Mouse (Mus musculus) lung, embryonic 14.5 days (tissue): Measurements from ENCODE around the gene Enox1. TPM values are rescaled to one million over a fixed set of nuclear protein-coding genes. Genes with fewer than 3 reads are reported as not detected.

Experiments
- ATAC-seq: fragments of 200-750 bp; cut with Nextera tagmentation; 2 replicates; pipeline ENCODE4 v1.8.0; 2017; ENCODE audit warnings: mild to moderate bottlenecking, moderate TSS enrichment, moderate library complexity; ENCODE audit not compliant: insufficient read depth
- DNase-seq: peaks from one replicate; pipeline ENCODE4 v3.0.0-alpha.2; 2015
- H3K27ac ChIP-seq: fragments of 300-500 bp; sonication (generic); 2 replicates; pipeline ENCODE4 v1.5.1; 2014; ENCODE audit warnings: low read depth, mild to moderate bottlenecking, moderate library complexity
- H3K27me3 ChIP-seq: fragments of 300-500 bp; sonication (generic); 2 replicates; pipeline ENCODE4 v1.6.1; 2014; ENCODE audit warnings: low read length, control low read depth; ENCODE audit not compliant: insufficient read depth
- H3K36me3 ChIP-seq: fragments of 300-500 bp; sonication (generic); 2 replicates; pipeline ENCODE4 v1.6.1; 2014; ENCODE audit warnings: control low read depth; ENCODE audit not compliant: insufficient read depth
- H3K4me1 ChIP-seq: fragments of 300-500 bp; sonication (generic); 2 replicates; pipeline ENCODE4 v1.6.1; 2014; ENCODE audit warnings: antibody characterized with exemption, control low read depth; ENCODE audit not compliant: insufficient read depth
- H3K4me2 ChIP-seq: fragments of 300-500 bp; sonication (generic); 2 replicates; pipeline ENCODE4 v1.6.1; 2014; ENCODE audit warnings: mild to moderate bottlenecking
- H3K4me3 ChIP-seq: fragments of 300-500 bp; sonication (generic); 2 replicates; pipeline ENCODE4 v1.5.1; 2014; ENCODE audit warnings: low read depth, low read length
- H3K9ac ChIP-seq: fragments of 300-500 bp; sonication (generic); 2 replicates; pipeline ENCODE4 v1.6.1; 2014
- H3K9me3 ChIP-seq: fragments of 300-500 bp; sonication (generic); 2 replicates; pipeline ENCODE4 v1.6.1; 2016; ENCODE audit warnings: low read depth, low read length, control low read depth
- CTCF ChIP-seq: IDR thresholded peaks from 2 replicates; pipeline ENCODE4 v1.5.1; 2016; ENCODE audit warnings: antibody characterized with exemption, low read depth
- WGBS: fragments of 180-500 bp; shearing (Covaris S2); extraction: QIAGEN DNeasy Blood & Tissue Kit; methylation state at CpG from one replicate; pipeline ENCODE4 v1.1.7; 2014; 5-methylcytosine and 5-hydroxymethylcytosine counted together
- polyA plus RNA-seq: library from polyadenylated mRNA; unstranded; fragments of >200 nt; fragmentation: Nextera tagmentation; extraction: Ambion mirVana; gene quantifications from 2 replicates; pipeline ENCODE4 v1.2.1, GENCODE M21; 2014

The Enox1 gene
- polyA plus RNA-seq, 1 experiment from 2014 or later, result 2.8 TPM

- no peak overlapping the region for H3K9ac ChIP-seq
- TF ChIP-seq CTCF, result no peak
- 42% methylated on average over 7 of the region's 7 CpGs for WGBS
- H3K4me2 ChIP-seq, result no peak overlapping the region
- H3K27me3 ChIP-seq, result no peaks in the 10 kb centered on the region
- no peaks in the 10 kb centered on the region for H3K4me1 ChIP-seq
- no peaks in the 10 kb centered on the region for H3K9me3 ChIP-seq
- DNase-seq (no peak), ATAC-seq (no peak)
- H3K4me3 ChIP-seq, result no peak overlapping the region
- no peaks in the 10 kb centered on the region for H3K36me3 ChIP-seq
- no peak overlapping the region for H3K27ac ChIP-seq
These were observed 505.7 kb downstream of the Enox1 start for GRCm38 (mm10) chr14:77662273-77662672.

GRCm38 (mm10) chr14:77662994-77663393 is 506.4 kb downstream of the Enox1 start:
- H3K27me3 ChIP-seq, result no peaks in the 10 kb centered on the region
- H3K9me3 ChIP-seq, result no peaks in the 10 kb centered on the region
- WGBS, result 53% methylated on average over 8 of the region's 8 CpGs
- H3K4me2 ChIP-seq, result no peak overlapping the region
- no peaks in the 10 kb centered on the region for H3K4me1 ChIP-seq
- no peak for ATAC-seq
- no peaks in the 10 kb centered on the region for H3K36me3 ChIP-seq
- TF ChIP-seq CTCF, result no peak
- no peak overlapping the region for H3K27ac ChIP-seq
- DNase-seq, result no peak
- H3K9ac ChIP-seq, result no peak overlapping the region
- H3K4me3 ChIP-seq, result no peak overlapping the region

GRCm38 (mm10) chr14:77668096-77668495 is 511.5 kb downstream of the Enox1 start:
- no peak overlapping the region for H3K4me3 ChIP-seq
- ATAC-seq (no peak), DNase-seq (no peak)
- WGBS, result 48% methylated on average over 3 of the region's 3 CpGs
- H3K36me3 ChIP-seq, result no peaks in the 10 kb centered on the region
- no peak overlapping the region for H3K4me2 ChIP-seq
- no peaks in the 10 kb centered on the region for H3K27me3 ChIP-seq
- H3K4me1 ChIP-seq, result no peaks in the 10 kb centered on the region
- H3K9ac ChIP-seq, result no peak overlapping the region
- TF ChIP-seq CTCF, result no peak
- no peaks in the 10 kb centered on the region for H3K9me3 ChIP-seq
- no peak overlapping the region for H3K27ac ChIP-seq

GRCm38 (mm10) chr14:77669494-77669893 is 512.9 kb downstream of the Enox1 start:
- Histone ChIP-seq H3K27me3 (no peaks in the 10 kb centered on the region), H3K27ac (no peak overlapping the region), H3K9ac (no peak overlapping the region), H3K9me3 (no peaks in the 10 kb centered on the region), H3K4me1 (no peaks in the 10 kb centered on the region), H3K4me3 (no peak overlapping the region), H3K36me3 (no peaks in the 10 kb centered on the region), H3K4me2 (no peak overlapping the region)
- no peak for DNase-seq
- no peak for ATAC-seq
- TF ChIP-seq CTCF, result no peak
- 83% methylated on average over 7 of the region's 7 CpGs for WGBS

GRCm38 (mm10) chr14:77670945-77671344 is 514.4 kb downstream of the Enox1 start:
- no peak for DNase-seq

GRCm38 (mm10) chr14:77671961-77672360 is 515.4 kb downstream of the Enox1 start:
- H3K4me3 ChIP-seq, result no peak overlapping the region
- H3K27me3 ChIP-seq, result no peaks in the 10 kb centered on the region
- H3K4me1 ChIP-seq, result no peaks in the 10 kb centered on the region
- H3K27ac ChIP-seq, result no peak overlapping the region
- no peak for ATAC-seq
- H3K9me3 ChIP-seq, result no peaks in the 10 kb centered on the region
- 52% methylated on average over 11 of the region's 11 CpGs for WGBS
- H3K4me2 ChIP-seq, result no peak overlapping the region
- H3K9ac ChIP-seq, result no peak overlapping the region
- no peaks in the 10 kb centered on the region for H3K36me3 ChIP-seq
- no peak for TF ChIP-seq CTCF
- no peak for DNase-seq

More at GRCm38 (mm10) chr14:77670945-77671344, 514.4 kb downstream of the Enox1 start:
- no peak for ATAC-seq
- Histone ChIP-seq H3K4me2 (no peak overlapping the region), H3K36me3 (no peaks in the 10 kb centered on the region), H3K4me1 (no peaks in the 10 kb centered on the region), H3K27ac (no peak overlapping the region), H3K27me3 (no peaks in the 10 kb centered on the region), H3K9ac (no peak overlapping the region), H3K9me3 (no peaks in the 10 kb centered on the region), H3K4me3 (no peak overlapping the region)
- TF ChIP-seq CTCF, result no peak
- 66% methylated on average over 5 of the region's 5 CpGs for WGBS

- peak; percentile 69 for ATAC-seq
- no peak overlapping the region for H3K27ac ChIP-seq
- WGBS, result 10% methylated on average over 8 of the region's 8 CpGs
These were observed 516.6 kb downstream of the Enox1 start for GRCm38 (mm10) chr14:77673138-77673537.

GRCm38 (mm10) chr14:77677951-77678350 is 521.4 kb downstream of the Enox1 start:
- no peak overlapping the region for H3K9ac ChIP-seq
- H3K4me3 ChIP-seq, result no peak overlapping the region
- H3K27me3 ChIP-seq, result no peaks in the 10 kb centered on the region
- no peak overlapping the region for H3K4me2 ChIP-seq
- H3K27ac ChIP-seq, result no peak overlapping the region
- H3K4me1 ChIP-seq, result no peaks in the 10 kb centered on the region
- ATAC-seq, result no peak
- TF ChIP-seq CTCF, result no peak
- 74% methylated on average over 7 of the region's 7 CpGs for WGBS
- peak; percentile 9 for DNase-seq
- H3K9me3 ChIP-seq, result no peaks in the 10 kb centered on the region
- no peaks in the 10 kb centered on the region for H3K36me3 ChIP-seq

More at GRCm38 (mm10) chr14:77673138-77673537, 516.6 kb downstream of the Enox1 start:
- no peaks in the 10 kb centered on the region for H3K27me3 ChIP-seq
- no peaks in the 10 kb centered on the region for H3K36me3 ChIP-seq
- no peak overlapping the region for H3K4me3 ChIP-seq
- DNase-seq, result peak; percentile 53
- H3K4me2 ChIP-seq, result no peak overlapping the region
- no peaks in the 10 kb centered on the region for H3K9me3 ChIP-seq
- H3K4me1 ChIP-seq, result no peaks in the 10 kb centered on the region
- no peak overlapping the region for H3K9ac ChIP-seq
- no peak for TF ChIP-seq CTCF
